Comparison of ENCODE assay signal across 14 mouse cellular contexts in genomic region chr14:32708756-32709155, GRCm38 (mm10). TPM values are rescaled to one million over a fixed set of nuclear protein-coding genes. Genes with fewer than 3 reads are reported as not detected.
DNase-seq lines count a peak whose midpoint lies in the region; ATAC-seq lines count a peak whose summit lies in the region.
"Had no signal": no experiment of that assay in that cellular context is flagged by ENCODE, and none has a peak within 500 bp of the region (broad histone marks: within the 10 kb centered on the region; RNA-seq: fewer than 3 reads in every experiment).

No protein-coding gene starts in this region.

- ATAC-seq in erythroid progenitor cell, adult 5-6 weeks (replicated peaks; ENCODE audit: low FRiP score, poor library complexity, severe bottlenecking): no peak
- ATAC-seq: activated CD4-positive, CD25-positive, alpha-beta regulatory T cell, adult 4 months; midbrain, embryonic 13.5 days had no signal

- DNase-seq in cerebellum, postnatal 4 days (ENCODE audit: low spot score in 2 of 2): peak; percentile 13 to 19
- no peak for DNase-seq in cerebellum, adult 8-10 months
- peak; percentile 6 for DNase-seq in kidney, postnatal 14 days
- no peak for DNase-seq in kidney, adult 8-10 months
- DNase-seq in testis, postnatal 10 days (ENCODE audit: low spot score): peak; percentile 42
- DNase-seq in testis, postnatal 14 days (ENCODE audit: low spot score): no peak
- DNase-seq in spleen, adult 18-20 months: no peak
- DNase-seq: B cell, adult 2 months; kidney, adult 2 months; thymus, adult 2 months had no signal

RNA-seq across cellular contexts. Expression of gene 3425401B19Rik, which starts 23.7 kb away (rescaled TPM):
- not detected in 2 replicates for total RNA-seq in erythroid progenitor cell, adult 5-6 weeks (2015; ENCODE audit: low replicate concordance)
- not detected in 2 replicates for total RNA-seq in erythroid progenitor cell, adult 5-6 weeks (2017; ENCODE audit: low replicate concordance)
- total RNA-seq: MEL had no signal

Comparison
In these comparisons a context has a peak if more than half of its experiments do, and no peak if none do; other contexts are left out.
1. DNase-seq: peak in cerebellum, postnatal 4 days (2 of 2), kidney, postnatal 14 days (single experiment) and testis, postnatal 10 days (single experiment); none in cerebellum, adult 8-10 months (single experiment), kidney, adult 8-10 months (0 of 2), testis, postnatal 14 days (single experiment) and spleen, adult 18-20 months (0 of 2).